Mouse (Mus musculus) limb, embryonic 14.5 days (tissue): ENCODE measurements around the gene Naa35. TPM values are rescaled to one million over a fixed set of nuclear protein-coding genes. Genes with fewer than 3 reads are reported as not detected.

ENCODE experiments used
- ATAC-seq: fragments of 200-750 bp; cut with Nextera tagmentation; 2 replicates; pipeline ENCODE4 v1.8.0; 2017; ENCODE audit warnings: low read depth, moderate number of reproducible peaks, moderate TSS enrichment; ENCODE audit not compliant: low FRiP score
- DNase-seq: peaks from one replicate; pipeline ENCODE4 v3.0.0-alpha.2; 2015; ENCODE audit warnings: low spot score
- H3K27ac ChIP-seq: fragments of 300-500 bp; sonication (generic); replicated peaks from 2 replicates; pipeline ENCODE4 v1.5.1; 2014; ENCODE audit warnings: low read depth, mild to moderate bottlenecking, low read length, moderate library complexity, mixed read lengths
- H3K27me3 ChIP-seq: fragments of 300-500 bp; sonication (generic); 2 replicates; pipeline ENCODE4 v1.6.1; 2014; ENCODE audit warnings: low read length, mixed read lengths; ENCODE audit not compliant: control insufficient read depth, insufficient read depth
- H3K36me3 ChIP-seq: fragments of 300-500 bp; sonication (generic); 2 replicates; pipeline ENCODE4 v1.6.1; 2014; ENCODE audit warnings: mild to moderate bottlenecking, low read length, moderate library complexity, mixed read lengths; ENCODE audit not compliant: control insufficient read depth, insufficient read depth
- H3K4me1 ChIP-seq: fragments of 300-500 bp; sonication (generic); 2 replicates; pipeline ENCODE4 v1.6.1; 2014; ENCODE audit warnings: antibody characterized with exemption, low read length, mixed read lengths; ENCODE audit not compliant: control insufficient read depth, insufficient read depth
- H3K4me2 ChIP-seq: fragments of 300-500 bp; sonication (generic); replicated peaks from 2 replicates; pipeline ENCODE4 v1.6.1; 2014; ENCODE audit warnings: low read depth, mild to moderate bottlenecking, low read length, moderate library complexity; ENCODE audit not compliant: severe bottlenecking
- H3K4me3 ChIP-seq: fragments of 300-500 bp; sonication (generic); replicated peaks from 2 replicates; pipeline ENCODE4 v1.5.1; 2014; ENCODE audit warnings: low read length
- H3K9ac ChIP-seq: fragments of 300-500 bp; sonication (generic); 2 replicates; pipeline ENCODE4 v1.6.1; 2014; ENCODE audit warnings: mild to moderate bottlenecking, low read depth, low read length, moderate library complexity; ENCODE audit not compliant: severe bottlenecking
- H3K9me3 ChIP-seq: fragments of 300-500 bp; sonication (generic); 2 replicates; pipeline ENCODE4 v1.6.1; 2016; ENCODE audit warnings: low read length; ENCODE audit not compliant: control insufficient read depth
- POLR2A ChIP-seq: fragments of 200-500 bp; IDR thresholded peaks from 2 replicates; pipeline ENCODE4 v1.8.0; 2012; ENCODE audit warnings: inconsistent platforms, mild to moderate bottlenecking, moderate library complexity, borderline replicate concordance; ENCODE audit not compliant: insufficient read depth, insufficient read length; ENCODE audit errors: extremely low read depth
- WGBS: fragments of 180-500 bp; shearing (Covaris S2); extraction: QIAGEN DNeasy Blood & Tissue Kit; methylation state at CpG from one replicate; pipeline ENCODE4 v1.1.7; 2014; 5-methylcytosine and 5-hydroxymethylcytosine counted together
- polyA plus RNA-seq, 2 experiments: library from polyadenylated mRNA; depleted of rRNA in 1 of 2; stranded (reverse) in 1 of 2; unstranded in 1 of 2; fragments of >200 nt; fragmentation: Nextera tagmentation in 1 of 2; extraction: Ambion mirVana in 1 of 2; gene quantifications; 2 replicates each; pipeline versions ENCODE4 v1.2.1 to v1.2.3; 2012 to 2014

Naa35 gene
- polyA plus RNA-seq, 2 experiments, result 68.5 to 88.8 TPM

- Histone ChIP-seq H3K4me3 (no peak overlapping the region), H3K9ac (no peak overlapping the region), H3K4me2 (no peak overlapping the region), H3K27me3 (no peaks in the 10 kb centered on the region), H3K9me3 (no peaks in the 10 kb centered on the region), H3K36me3 (peaks cover 17% of the 10 kb centered on the region), H3K4me1 (0 out of 2 replicates have a peak, but pooled peaks cover 3% of the 10 kb centered on the region), H3K27ac (no peak overlapping the region)
- ATAC-seq (peak; percentile 61; the same call in 1 of the 2 replicates), DNase-seq (peak; percentile 45)
- TF ChIP-seq POLR2A, result no peak
- 69% methylated on average over 5 of the region's 5 CpGs for WGBS
Observed at GRCm38 (mm10) chr13:59652651-59653050, 67.6 kb downstream of the Naa35 start.

GRCm38 (mm10) chr13:59653136-59653535 is 68.1 kb downstream of the Naa35 start:
- no peak overlapping the region; the same call in 1 of the 2 replicates for H3K27ac ChIP-seq
- H3K9me3 ChIP-seq, result no peaks in the 10 kb centered on the region
- 64% methylated on average over 3 of the region's 3 CpGs for WGBS
- H3K9ac ChIP-seq, result no peak overlapping the region
- TF ChIP-seq POLR2A, result no peak
- 0 out of 2 replicates have a peak, but pooled peaks cover 3% of the 10 kb centered on the region for H3K4me1 ChIP-seq
- peaks cover 14% of the 10 kb centered on the region for H3K36me3 ChIP-seq
- H3K4me3 ChIP-seq, result no peak overlapping the region
- H3K4me2 ChIP-seq, result no peak overlapping the region
- no peak for ATAC-seq
- no peaks in the 10 kb centered on the region for H3K27me3 ChIP-seq
- DNase-seq, result no peak

- DNase-seq (no peak), ATAC-seq (no peak)
- 89% methylated on average over 5 of the region's 5 CpGs for WGBS
- Histone ChIP-seq H3K4me1 (0 out of 2 replicates have a peak, but pooled peaks cover 3% of the 10 kb centered on the region), H3K4me3 (no peak overlapping the region), H3K9me3 (no peaks in the 10 kb centered on the region), H3K36me3 (peaks cover 2% of the 10 kb centered on the region), H3K27me3 (no peaks in the 10 kb centered on the region), H3K27ac (no peak overlapping the region), H3K9ac (no peak overlapping the region), H3K4me2 (no peak overlapping the region)
- TF ChIP-seq POLR2A, result no peak
Observed at GRCm38 (mm10) chr13:59654465-59654864, 69.4 kb downstream of the Naa35 start.

- H3K4me2 ChIP-seq, result no peak overlapping the region
- no peak for ATAC-seq
- no peaks in the 10 kb centered on the region; the same call in 1 of the 2 replicates for H3K36me3 ChIP-seq
- H3K9ac ChIP-seq, result no peak overlapping the region
- no peak overlapping the region for H3K27ac ChIP-seq
- TF ChIP-seq POLR2A, result no peak
- no peaks in the 10 kb centered on the region for H3K27me3 ChIP-seq
- no peaks in the 10 kb centered on the region for H3K9me3 ChIP-seq
- DNase-seq, result no peak
- 0 out of 2 replicates have a peak, but pooled peaks cover 3% of the 10 kb centered on the region for H3K4me1 ChIP-seq
- no peak overlapping the region for H3K4me3 ChIP-seq
- WGBS, result 95% methylated on average over 15 of the region's 15 CpGs
Observed at GRCm38 (mm10) chr13:59655718-59656315, 70.8 kb downstream of the Naa35 start.

- no peak overlapping the region for H3K27ac ChIP-seq
- no peaks in the 10 kb centered on the region; the same call in 1 of the 2 replicates for H3K36me3 ChIP-seq
- no peak overlapping the region for H3K4me2 ChIP-seq
- H3K9ac ChIP-seq, result no peak overlapping the region
- DNase-seq (no peak), ATAC-seq (no peak)
- 46% methylated on average over 10 of the region's 10 CpGs for WGBS
- H3K9me3 ChIP-seq, result no peaks in the 10 kb centered on the region
- H3K4me3 ChIP-seq, result no peak overlapping the region
- H3K4me1 ChIP-seq, result 0 out of 2 replicates have a peak, but pooled peaks cover 3% of the 10 kb centered on the region
- no peak for TF ChIP-seq POLR2A
- no peaks in the 10 kb centered on the region for H3K27me3 ChIP-seq
Observed at GRCm38 (mm10) chr13:59656316-59656832, 71.3 kb downstream of the Naa35 start.
